In genomic region chr7:130325983-130326433, GRCm38 (mm10) we compare ENCODE assay signal across 9 mouse cellular contexts.
DNase-seq lines count a peak whose midpoint lies in the region; ATAC-seq lines count a peak whose summit lies in the region.
"Had no signal": no experiment of that assay in that cellular context is flagged by ENCODE, and none has a peak within 500 bp of the region (broad histone marks: within the 10 kb centered on the region; RNA-seq: fewer than 3 reads in every experiment).

No protein-coding gene starts in this region.

- 0 out of 2 replicates have a peak, but pooled peaks have one; percentile 25 for ATAC-seq in granulocyte monocyte progenitor cell, adult 5-6 weeks (replicated peaks; ENCODE audit: poor library complexity, severe bottlenecking)
- ATAC-seq in limb, embryonic 15.5 days (ENCODE audit: insufficient number of reproducible peaks, low FRiP score, low TSS enrichment, low read depth) = no peak

- H3K27me3 ChIP-seq in limb, embryonic 15.5 days = no peaks in the 10 kb centered on the region

- peaks cover 41% of the 10 kb centered on the region for H3K4me1 ChIP-seq in limb, embryonic 15.5 days

- H3K36me3 ChIP-seq in limb, embryonic 15.5 days = no peaks in the 10 kb centered on the region

- H3K27ac ChIP-seq in limb, embryonic 15.5 days = peak overlapping the region; percentile 51; the same call in 1 of the 2 replicates
- H3K27ac ChIP-seq: liver, embryonic 14.5 days had no signal

- no peak overlapping the region for H3K9ac ChIP-seq in limb, embryonic 15.5 days
- H3K9ac ChIP-seq: liver, embryonic 14.5 days had no signal

- WGBS in limb, embryonic 15.5 days = 54% methylated on average over 15 of the region's 15 CpGs

- peak; percentile 23 for DNase-seq in gastrocnemius, postnatal 10 days
- no peak for DNase-seq in gastrocnemius, postnatal 14 days
- DNase-seq in ES-CJ7 (ENCODE audit: low read depth, low spot score) = peak; percentile 9
- no peak for DNase-seq in thymus, postnatal 14 days
- DNase-seq in embryo, embryonic 9.5 days (ENCODE audit: extremely low spot score) = no peak
- no peak for DNase-seq in spleen, postnatal 4 days (ENCODE audit: low spot score in 2 of 2)

- H3K4me3 ChIP-seq in limb, embryonic 15.5 days = no peak overlapping the region

- intact Hi-C loops in gastrocnemius, postnatal 14 days (cut with DNase I; ENCODE audit: low total_unique reads) = no loop called here

- no peaks in the 10 kb centered on the region for H3K9me3 ChIP-seq in limb, embryonic 15.5 days

- H3K4me2 ChIP-seq in limb, embryonic 15.5 days = no peak overlapping the region

Comparison
In these comparisons a context has a peak if more than half of its experiments do, and no peak if none do; other contexts are left out.
1. DNase-seq: peak in gastrocnemius, postnatal 10 days (single experiment) and ES-CJ7 (single experiment); none in gastrocnemius, postnatal 14 days (single experiment), thymus, postnatal 14 days (single experiment), embryo, embryonic 9.5 days (single experiment) and spleen, postnatal 4 days (0 of 2).